ENCODE assay signal across 13 mouse cellular contexts in genomic region chr10:83661925-83662324, GRCm38 (mm10).
"Had no signal": no experiment of that assay in that cellular context is flagged by ENCODE, and none has a peak within 500 bp of the region (broad histone marks: within the 10 kb centered on the region; RNA-seq: fewer than 3 reads in every experiment).

No protein-coding gene starts in this region.

- H3K27ac ChIP-seq: left cerebral cortex, adult 2 months; liver, embryonic 15.5 days; macrophage; midbrain, embryonic 12.5 days had no signal

- H3K36me3 ChIP-seq: liver, embryonic 15.5 days; midbrain, embryonic 12.5 days had no signal

- H3K9ac ChIP-seq: liver, embryonic 15.5 days; midbrain, embryonic 12.5 days had no signal

- H3K4me1 ChIP-seq: liver, embryonic 15.5 days; midbrain, embryonic 12.5 days had no signal

- H3K4me2 ChIP-seq: liver, embryonic 11.5 days; liver, embryonic 15.5 days; midbrain, embryonic 12.5 days had no signal

- ATAC-seq: intestine, embryonic 16.5 days; midbrain, embryonic 16.5 days had no signal

- DNase-seq: kidney, adult 8-10 months; lung, adult 2 months; lung, postnatal 14 days; right cerebral cortex, adult 18-20 months; right cerebral cortex, postnatal 25 days; thymus, postnatal 36 days had no signal

- H3K9me3 ChIP-seq: liver, embryonic 15.5 days; midbrain, embryonic 12.5 days had no signal

- H3K4me3 ChIP-seq: left cerebral cortex, adult 2 months; liver, embryonic 15.5 days; midbrain, embryonic 12.5 days had no signal

- H3K27me3 ChIP-seq: liver, embryonic 15.5 days; midbrain, embryonic 12.5 days had no signal
